Mouse (Mus musculus) gastrocnemius, postnatal 14 days (tissue): ENCODE data around the gene Gm37240. TPM values are rescaled to one million over a fixed set of nuclear protein-coding genes. Genes with fewer than 3 reads are reported as not detected.

Experiments
- DNase-seq: peaks from one replicate; pipeline ENCODE4 v3.0.0; 2021; ENCODE audit warnings: mixed read lengths
- intact Hi-C: fragments of 180-260 bp; cut with DNase I; formaldehyde crosslinking; loops from one replicate; pipeline ENCODE4 v1.15.1; 2025; ENCODE audit warnings: low total_unique reads
- total RNA-seq, 2 experiments: library from RNA; stranded (reverse); gene quantifications; 2 replicates each; pipeline ENCODE4 v1.2.3; 2021

Gm37240 gene
- total RNA-seq, 2 experiments from 2014 or later, result 32.3 to 43.3 TPM

DNA sequence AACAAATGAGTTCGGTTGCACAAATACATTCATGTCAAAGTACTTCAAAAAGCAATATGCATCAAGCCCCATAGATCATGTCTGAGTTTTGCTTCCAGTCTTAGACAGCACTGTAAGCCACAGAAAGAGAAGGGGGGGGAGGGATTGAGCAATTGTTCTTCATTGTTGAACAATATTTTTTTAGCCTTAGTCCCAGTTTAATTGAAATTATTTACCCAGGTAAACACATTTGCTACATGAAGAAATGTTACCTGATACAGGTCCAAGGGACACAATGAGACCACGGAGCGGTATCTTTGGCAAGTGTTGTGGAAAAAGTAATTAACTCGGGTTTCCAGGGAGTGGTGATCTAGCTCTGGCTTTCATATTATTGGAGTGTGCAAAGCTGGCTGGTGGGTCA is 337.0 kb downstream of the Gm37240 start:
- no peak for DNase-seq
- intact Hi-C loops, result no loop called here

DNA sequence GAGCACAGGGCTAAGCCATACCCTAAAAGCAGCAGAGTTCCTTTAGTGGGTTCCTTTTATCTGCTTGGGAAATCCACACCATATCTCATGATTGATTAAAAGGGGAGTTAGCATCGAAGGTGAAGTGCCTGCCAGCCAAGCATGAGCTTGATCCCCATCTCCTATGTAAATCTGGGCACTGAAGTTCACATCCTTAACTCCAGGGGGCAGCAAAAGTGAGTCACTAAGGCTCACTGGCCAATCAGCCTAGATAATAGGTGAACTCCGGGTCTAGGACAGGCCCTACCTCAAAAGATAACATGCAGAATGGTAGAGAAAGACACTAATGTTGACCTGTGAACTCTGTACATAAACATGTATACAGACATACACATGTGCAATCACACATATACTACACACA is 343.7 kb downstream of the Gm37240 start:
- no peak for DNase-seq
- intact Hi-C loops, result no loop called here

DNA sequence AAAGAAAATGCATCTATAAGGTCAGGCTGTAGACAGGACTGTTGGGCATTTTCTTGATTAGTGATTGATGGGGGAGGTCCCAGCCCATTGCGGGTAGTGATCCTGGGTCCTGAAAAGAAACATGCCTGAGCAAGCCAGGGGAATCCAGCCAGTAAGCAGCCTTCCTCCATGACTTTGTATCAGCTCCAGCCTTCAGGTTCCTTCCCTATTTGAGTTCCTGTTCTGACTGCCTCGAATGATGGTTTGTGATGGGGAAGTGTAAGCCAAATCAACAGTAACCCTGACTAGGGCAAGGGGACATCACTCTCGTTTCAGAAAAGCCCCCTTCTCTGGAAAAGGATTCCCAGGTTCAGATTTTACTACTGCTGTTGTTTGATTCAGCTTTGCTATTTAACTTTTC is 344.6 kb downstream of the Gm37240 start:
- DNase-seq, result no peak
- intact Hi-C loops, result no loop called here

DNA sequence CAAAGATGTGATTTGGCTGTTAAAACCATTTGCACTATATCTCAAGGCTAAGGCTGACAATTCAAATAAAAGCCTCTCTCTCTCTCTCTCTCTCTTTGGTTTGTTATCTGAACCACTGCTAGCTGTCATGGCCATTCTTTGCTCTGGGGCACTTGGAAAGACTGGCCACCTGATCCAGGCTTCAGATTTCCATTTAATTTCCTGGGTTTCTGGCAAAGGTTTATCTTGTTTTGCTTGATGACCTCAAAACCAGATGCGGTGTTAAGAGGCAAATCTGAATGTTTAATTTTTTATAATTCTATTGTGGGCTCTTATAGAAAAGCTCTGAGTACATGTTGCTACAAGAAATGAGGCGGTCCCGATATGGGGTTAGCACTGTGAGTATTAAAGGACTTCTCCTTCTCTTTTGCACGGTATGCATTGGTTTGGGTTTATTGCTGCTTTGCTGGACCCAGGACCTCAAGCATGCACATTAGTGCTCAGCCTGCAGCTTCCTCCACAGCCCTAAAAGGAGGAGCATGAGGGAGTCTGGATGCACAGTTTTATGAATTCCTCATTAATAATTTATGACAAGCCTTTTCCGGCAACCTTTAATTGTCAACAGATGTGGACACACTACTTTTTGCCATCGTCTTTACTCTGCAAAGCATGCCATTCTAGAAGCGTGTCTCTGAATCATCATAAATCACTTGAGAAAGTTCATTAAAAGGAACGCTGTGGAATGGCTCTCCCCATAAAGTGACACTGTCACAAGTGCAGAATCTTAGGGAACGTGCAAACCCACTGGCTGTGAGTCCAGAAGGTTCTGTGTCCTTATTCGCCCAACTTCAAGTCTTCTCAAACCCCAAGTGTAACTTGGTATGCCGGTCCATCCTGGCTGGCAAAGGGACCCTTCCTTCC is 351.4 kb downstream of the Gm37240 start:
- intact Hi-C loops, result no loop called here
- no peak for DNase-seq

DNA sequence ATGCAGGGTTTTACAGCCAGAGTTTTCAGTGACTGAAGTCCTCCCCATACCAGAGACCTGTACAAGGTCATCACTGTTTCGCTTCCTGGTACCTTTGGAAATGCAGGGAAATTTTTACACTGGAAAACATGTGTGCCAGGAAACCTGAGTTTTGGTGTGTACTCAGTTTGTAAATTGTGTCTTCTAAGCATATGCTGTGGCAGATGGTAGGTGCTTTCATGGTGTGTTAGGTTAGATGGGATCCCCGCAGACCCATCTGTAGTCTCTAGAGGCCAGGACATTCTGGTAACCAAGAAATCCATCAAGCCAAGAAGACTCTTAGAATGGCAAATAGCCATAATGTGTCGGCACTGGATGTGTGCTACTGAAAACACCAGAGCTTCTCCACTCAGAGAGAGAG is 352.3 kb downstream of the Gm37240 start:
- intact Hi-C loops, result no loop called here

DNA sequence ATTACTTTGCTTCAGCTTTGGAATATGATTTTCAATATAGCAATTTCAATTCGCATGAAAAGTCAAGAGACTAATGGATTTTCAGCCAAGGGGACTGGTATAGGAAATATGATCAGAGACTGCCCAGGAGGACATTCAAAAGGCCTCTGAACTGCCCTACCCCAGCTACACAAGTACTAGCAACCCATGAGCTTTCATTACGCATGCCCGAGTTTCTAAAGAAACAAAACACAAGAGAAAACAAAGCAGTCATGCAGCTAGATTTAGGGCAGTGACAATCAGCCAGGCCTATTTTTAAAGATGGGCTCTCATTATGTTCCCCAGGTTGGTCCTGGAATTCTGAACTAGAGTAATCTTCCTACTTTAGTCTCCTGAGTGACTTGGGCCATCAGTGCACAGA is 354.9 kb downstream of the Gm37240 start:
- intact Hi-C loops, result no loop called here
- no peak for DNase-seq

More for the DNA sequence above, 352.3 kb downstream of the Gm37240 start:
- no peak for DNase-seq

DNA sequence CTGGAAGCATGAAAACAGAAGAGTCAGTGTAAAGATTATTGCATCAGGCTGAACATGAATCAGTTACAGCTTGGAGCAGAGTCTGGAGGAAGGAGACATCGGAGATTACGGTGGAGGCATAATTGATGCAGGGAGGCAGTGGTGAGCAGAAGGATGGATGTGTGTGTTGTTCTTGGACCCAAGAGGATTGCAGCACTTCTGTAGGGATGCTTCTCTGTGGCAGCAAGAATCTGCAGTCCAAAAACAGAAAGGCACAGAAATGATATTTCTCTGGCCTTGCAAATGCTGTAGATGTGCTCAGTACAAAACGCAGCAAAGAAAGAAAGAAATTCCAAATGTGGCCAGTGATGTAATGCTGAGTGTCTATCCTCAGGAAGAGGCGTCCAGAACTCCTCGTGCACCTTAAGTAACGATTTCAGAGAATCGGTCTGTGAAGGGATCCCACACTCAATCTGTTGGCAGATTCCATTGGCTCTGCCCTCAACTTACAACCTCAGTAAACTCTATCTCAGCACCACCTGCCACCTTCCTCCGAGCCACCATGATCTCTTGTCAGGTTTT is 356.6 kb downstream of the Gm37240 start:
- DNase-seq, result no peak
- intact Hi-C loops, result no loop called here

DNA sequence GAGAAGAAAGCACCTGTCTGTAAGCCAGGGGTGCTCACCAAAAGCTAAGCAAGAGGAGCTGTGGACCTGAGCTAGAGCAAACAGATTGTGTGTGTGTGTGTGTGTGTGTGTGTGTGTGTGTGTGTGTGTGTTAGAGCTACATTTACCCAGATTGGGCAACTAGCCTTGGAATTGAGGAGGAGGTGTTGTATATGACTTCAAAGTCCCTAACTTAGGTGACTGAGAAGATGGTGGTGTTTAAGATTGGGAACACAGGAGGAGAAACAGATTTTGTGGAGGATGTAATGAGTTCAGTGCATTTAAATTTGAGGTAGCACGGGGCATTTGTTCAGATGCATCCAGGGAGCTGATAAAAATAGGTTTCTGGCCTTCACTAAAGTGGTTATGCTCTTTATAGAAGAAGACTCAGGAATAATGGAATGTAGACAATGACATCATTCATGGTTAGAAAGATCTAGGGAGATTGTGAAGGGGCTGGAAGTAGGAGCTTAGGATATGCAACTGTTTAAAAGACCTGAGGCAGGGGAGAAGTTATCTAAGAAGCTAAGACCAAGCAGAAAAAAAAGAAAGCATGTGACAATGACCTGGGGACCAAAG is 365.9 kb downstream of the Gm37240 start:
- DNase-seq, result no peak

DNA sequence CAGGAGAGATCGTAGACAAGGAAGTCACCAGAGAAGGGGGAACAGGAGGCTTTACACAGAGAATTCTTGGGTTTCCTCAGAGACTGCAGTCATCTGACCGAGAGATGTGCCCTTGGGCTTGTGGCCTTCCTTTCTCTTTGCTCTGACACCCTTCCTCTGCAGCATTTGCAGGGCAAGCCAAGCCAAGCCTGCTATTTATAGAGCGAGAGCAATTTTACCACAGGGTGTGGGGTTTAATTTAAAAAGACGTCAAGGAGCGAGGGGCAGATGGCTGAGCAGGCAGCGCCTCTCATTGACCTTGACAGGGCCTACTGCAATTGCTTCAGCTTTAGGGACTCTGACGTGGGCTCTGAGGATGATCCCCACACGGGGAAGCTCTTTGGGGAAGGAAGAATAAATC is 368.6 kb downstream of the Gm37240 start:
- intact Hi-C loops, result no loop called here

More for the DNA sequence above, 365.9 kb downstream of the Gm37240 start:
- intact Hi-C loops, result no loop called here

DNA sequence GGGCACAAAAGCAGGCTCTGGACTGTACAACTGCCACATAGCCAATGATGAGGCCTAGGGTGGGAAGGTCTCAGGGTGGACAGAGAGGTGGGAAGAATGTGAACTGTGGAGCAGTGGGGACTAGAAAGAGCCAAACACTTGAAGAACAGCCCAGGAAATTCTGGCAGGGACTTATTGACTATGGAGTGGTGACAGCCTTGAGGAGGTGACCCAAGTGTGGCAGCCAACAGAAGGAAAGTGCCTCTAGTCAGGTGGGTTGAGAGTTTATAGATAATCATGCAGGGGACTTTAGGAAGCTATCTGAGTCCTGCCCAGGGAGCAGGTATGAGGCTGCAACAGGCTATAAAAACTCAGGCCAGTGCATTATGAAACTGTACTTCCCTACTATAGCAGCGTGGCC is 369.2 kb downstream of the Gm37240 start:
- intact Hi-C loops, result no loop called here
- no peak for DNase-seq

More for the DNA sequence above, 368.6 kb downstream of the Gm37240 start:
- no peak for DNase-seq

DNA sequence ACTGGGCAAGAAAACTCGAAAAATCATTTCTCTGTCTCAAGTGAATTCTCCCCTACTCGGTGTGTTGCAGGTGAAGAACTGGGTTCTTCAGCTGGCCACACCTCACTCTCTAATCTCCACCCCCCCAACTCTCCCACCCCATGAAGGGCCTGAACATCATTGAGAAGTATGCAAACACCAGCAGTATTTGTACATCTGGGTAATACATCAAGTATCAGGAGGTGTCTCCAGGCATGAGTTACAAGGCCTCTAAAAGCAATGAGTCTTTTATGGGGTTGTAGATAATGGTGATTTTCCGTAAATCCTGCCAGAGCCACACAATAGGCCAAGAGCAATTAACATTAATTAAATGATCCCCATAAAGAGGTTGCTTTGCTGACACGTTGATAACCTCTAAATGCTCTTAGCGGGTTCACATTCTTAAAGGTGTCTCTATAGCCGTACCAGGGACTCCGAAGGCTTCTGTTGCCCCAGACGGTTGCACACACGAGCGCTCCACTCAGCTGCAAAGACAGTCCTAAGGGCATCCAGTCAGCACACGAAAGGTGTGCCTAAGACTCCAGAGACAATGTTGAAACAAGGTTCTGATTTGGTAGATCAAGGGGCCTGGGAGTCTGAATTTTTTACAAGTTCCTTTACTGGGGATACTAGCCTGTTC is 370.4 kb downstream of the Gm37240 start:
- DNase-seq, result no peak
- intact Hi-C loops, result no loop called here

DNA sequence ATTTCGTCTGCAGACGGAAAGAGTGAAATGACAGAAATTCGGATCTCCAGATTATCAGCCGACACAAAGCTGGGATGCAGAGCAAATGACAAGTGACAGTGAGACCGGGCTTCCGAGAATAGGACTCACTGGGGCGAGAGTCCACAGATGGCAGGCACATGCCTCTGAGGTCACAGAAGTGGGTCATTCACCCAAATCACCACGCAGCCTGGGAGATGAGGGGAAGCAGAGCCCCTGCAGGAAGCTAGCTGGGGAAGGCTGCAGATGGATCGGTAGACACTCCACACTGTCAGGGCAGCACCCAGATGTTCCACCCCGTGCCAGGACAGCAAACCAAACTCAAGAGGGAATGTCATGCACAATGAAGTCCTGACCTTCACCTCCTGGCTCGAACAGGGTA is 372.6 kb downstream of the Gm37240 start:
- DNase-seq, result no peak
- intact Hi-C loops, result no loop called here

DNA sequence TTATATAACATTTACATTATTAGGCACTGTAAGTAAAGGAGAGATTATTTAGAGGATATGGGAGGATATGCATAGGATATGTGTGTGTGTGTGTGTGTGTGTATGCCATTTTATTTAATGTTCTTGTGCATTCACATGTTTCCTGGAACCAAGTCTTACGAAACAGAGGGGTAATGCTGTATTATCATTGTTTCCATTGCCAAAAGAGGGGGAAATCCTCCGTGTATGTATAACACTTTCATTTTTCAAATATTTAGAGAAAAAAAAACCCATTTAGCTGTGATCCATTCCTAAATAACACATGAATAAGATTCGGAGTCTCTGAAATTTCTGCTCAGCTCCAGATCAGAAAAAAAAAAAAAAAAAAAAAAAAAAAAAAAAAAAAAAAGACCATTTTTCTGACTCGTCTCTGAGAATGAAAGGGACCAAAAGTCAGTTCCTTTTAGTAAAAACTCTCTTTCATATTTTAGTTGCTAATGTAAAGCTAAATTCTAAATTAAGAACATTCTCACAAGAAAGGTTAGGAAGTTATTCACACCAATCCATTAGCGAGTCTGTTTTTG is 378.5 kb downstream of the Gm37240 start:
- DNase-seq, result no peak
- intact Hi-C loops, result no loop called here

DNA sequence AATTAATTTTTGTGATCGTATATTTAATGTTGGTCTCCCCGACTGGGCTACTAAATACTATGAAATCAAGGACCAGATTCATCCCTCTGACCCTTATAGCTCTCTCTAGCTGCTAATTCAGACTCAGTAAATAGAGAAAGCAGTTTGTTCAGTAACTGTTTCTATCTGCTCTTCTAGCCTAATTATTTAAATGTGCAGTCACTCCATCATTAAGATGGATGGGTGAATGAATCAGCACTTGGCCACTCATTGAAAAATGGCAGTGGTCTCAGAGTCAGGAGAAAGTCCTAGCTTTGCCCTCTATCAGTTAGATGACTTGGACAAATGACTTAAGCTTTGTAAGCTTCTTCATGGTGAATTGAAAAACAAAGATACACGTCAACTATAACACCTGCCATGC is 387.2 kb downstream of the Gm37240 start:
- intact Hi-C loops, result no loop called here
- DNase-seq, result no peak

DNA sequence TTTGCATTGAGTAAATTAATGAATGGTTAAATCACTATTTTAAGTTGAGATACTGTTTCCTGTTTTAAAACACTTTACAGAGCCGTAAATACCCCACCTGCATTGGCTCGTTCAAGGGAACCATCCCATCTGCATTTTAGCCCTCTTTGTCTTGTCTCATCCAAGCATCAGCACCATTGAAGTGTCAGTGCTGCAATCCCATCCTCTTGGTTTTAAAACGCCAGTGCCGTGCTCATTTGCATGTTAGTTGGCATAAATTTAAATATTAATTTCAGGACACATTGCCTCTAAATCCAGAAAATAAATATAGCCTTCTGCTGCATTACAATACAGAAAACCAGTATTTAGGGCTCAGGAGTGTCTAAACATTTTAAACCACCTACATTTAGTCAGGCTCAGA is 391.2 kb downstream of the Gm37240 start:
- DNase-seq, result no peak
- intact Hi-C loops, result no loop called here

DNA sequence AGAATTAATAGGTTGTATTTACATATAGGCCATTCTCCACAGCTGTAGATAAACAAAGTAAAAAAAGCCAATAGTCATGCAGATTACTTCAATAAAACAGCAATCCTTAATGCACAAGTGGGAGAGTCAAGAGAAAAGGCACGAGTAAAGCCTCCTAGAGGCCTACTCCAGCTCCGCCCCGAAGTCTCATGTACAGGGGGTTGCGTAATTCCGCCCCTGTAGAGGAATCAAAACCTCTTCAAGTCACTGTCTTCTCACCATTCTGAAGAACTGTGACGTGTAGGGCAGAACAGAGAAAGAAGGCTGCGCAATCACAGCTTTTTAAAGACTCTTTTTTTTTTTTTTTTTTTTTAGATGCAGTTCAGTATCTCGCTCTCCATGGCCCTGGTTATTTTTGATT is 393.5 kb downstream of the Gm37240 start:
- DNase-seq, result no peak
- intact Hi-C loops, result no loop called here

DNA sequence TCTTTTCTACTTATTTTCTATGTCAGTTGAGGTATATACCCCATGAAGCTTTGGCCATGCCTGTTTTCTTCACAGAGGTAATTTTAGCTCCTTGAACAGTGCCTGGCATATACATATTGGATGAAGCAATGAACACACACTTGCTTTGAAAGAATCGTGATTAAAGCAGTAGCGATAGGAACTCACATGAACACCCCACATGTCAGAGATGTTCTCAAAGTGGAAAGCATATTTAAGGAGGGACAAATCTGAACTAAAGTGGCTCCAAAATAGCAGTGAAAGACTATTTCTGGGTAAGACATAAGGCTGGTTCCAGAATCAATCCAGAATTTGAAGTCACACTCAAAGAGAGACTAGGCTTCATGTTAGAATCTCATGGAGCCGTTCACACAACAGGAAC is 397.1 kb downstream of the Gm37240 start:
- intact Hi-C loops, result no loop called here
- DNase-seq, result no peak

DNA sequence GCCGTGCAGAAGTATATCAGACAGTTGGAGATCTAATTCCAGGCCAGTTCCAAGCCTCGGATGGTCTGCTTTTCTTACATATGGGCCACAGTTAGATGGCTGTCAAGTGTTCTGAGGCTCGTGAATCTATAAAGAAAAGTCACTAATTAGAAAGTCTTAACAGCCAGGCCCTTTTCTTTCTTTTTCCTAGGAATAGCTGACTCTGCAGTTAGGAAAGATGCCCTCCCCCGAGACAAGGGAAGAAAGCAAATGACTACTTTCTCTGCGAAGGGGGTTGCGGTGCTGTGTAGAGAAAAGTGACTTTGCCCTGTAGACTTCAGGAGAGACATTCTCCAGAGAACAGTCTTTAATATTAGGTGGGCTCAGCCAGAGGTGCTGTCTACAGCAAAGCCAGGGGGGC is 399.9 kb downstream of the Gm37240 start:
- intact Hi-C loops, result no loop called here
- DNase-seq, result no peak

DNA sequence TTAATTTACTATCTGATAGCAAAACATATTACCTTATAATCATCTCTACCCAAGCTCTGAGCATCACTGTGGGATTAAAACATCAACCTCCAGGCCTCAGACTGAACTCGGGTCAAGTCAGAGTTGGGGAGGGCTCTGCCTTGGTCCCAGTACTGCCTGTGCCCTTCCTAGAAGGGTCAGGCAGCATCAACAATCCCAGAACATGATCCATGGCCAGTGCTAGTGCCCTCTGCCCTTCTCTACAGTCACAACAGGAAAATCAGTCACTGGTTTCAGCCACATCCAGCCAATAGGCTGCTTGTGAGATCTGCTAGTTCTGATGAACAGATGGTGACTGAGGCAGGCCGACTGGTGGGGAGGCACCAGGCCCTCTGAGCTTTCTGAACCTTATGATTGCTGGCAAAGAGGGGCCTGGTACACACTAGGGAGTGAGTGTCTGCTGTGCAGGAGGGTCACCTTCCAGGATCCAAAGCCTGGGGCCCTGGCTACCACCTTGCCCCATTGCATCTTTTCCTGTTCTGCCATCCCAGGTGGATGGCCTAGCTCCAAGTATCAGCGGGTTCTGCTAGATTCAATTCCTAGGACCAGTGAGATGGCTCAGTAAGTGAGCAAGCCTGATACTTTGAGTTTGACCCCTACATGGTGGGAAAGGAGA is 401.7 kb downstream of the Gm37240 start:
- no peak for DNase-seq
- intact Hi-C loops, result no loop called here

DNA sequence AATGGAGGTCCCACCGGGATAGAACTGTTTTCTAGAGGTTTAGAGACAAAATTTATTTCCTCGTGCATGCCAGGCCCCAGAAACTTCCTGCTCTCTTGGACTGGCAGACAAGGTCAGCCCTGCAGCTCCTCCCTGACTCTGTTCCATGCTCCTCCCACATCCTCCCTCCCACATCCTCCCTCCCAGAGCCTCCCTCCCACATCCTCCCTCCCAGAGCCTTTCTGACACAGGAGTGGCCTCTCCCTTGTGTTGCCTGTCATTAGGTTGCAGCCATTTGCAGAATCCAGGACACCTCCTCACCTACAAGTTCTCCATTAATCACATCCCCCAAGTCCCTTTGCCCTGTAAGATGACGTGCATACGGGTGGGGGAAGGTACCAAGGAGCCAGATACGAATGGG is 404.7 kb downstream of the Gm37240 start:
- no peak for DNase-seq
- intact Hi-C loops, result no loop called here
